In genomic region chr16:30207111-30207828, GRCm38 (mm10) we compare ENCODE assay signal across 17 mouse cellular contexts.
DNase-seq lines count a peak whose midpoint lies in the region; ATAC-seq and TF ChIP-seq lines count a peak whose summit lies in the region.
"Had no signal": no experiment of that assay in that cellular context is flagged by ENCODE, and none has a peak within 500 bp of the region (broad histone marks: within the 10 kb centered on the region; RNA-seq: fewer than 3 reads in every experiment).

No protein-coding gene starts in this region.

- no peak overlapping the region for H3K27ac ChIP-seq in hindbrain, postnatal 0 days
- H3K27ac ChIP-seq in hindbrain, embryonic 11.5 days (ENCODE audit: low read depth, low read length), result no peak overlapping the region
- H3K27ac ChIP-seq in liver, postnatal 0 days (ENCODE audit: low read depth), result no peak overlapping the region
- H3K27ac ChIP-seq in liver, embryonic 11.5 days (ENCODE audit: low read depth, low read length), result no peak overlapping the region
- H3K27ac ChIP-seq: forebrain, embryonic 12.5 days; neural tube, embryonic 13.5 days had no signal

- no peaks in the 10 kb centered on the region for H3K36me3 ChIP-seq in hindbrain, postnatal 0 days (ENCODE audit: insufficient read depth, low read length)
- H3K36me3 ChIP-seq in hindbrain, embryonic 11.5 days (ENCODE audit: control insufficient read depth, insufficient read depth, low read length), result no peaks in the 10 kb centered on the region
- H3K36me3 ChIP-seq in liver, postnatal 0 days (replicated peaks; ENCODE audit: insufficient read depth, low read length), result no peaks in the 10 kb centered on the region
- H3K36me3 ChIP-seq in liver, embryonic 11.5 days (ENCODE audit: control insufficient read depth, insufficient read depth, low read length), result no peaks in the 10 kb centered on the region
- peaks cover 8% of the 10 kb centered on the region for H3K36me3 ChIP-seq in E14TG2a.4 (ENCODE audit: insufficient read depth, low read length)
- H3K36me3 ChIP-seq: forebrain, embryonic 12.5 days; heart, embryonic 12.5 days; neural tube, embryonic 13.5 days had no signal

- no peak for DNase-seq in hindbrain, postnatal 0 days (ENCODE audit: low spot score)
- DNase-seq in hindbrain, embryonic 11.5 days (ENCODE audit: low spot score), result no peak
- no peak for DNase-seq in liver, postnatal 0 days
- DNase-seq in liver, embryonic 11.5 days (ENCODE audit: low spot score), result no peak
- peak; percentile 29 for DNase-seq in induced T-regulatory cell, adult 2 months (ENCODE audit: low read depth)
- no peak for DNase-seq in thymus, postnatal 14 days
- no peak for DNase-seq in right cerebral cortex, postnatal 25 days
- DNase-seq: cerebellum, postnatal 10 days; gastrocnemius, postnatal 36 days; lung, postnatal 14 days; thymus, postnatal 25 days had no signal

- no peak overlapping the region for H3K4me3 ChIP-seq in hindbrain, postnatal 0 days (ENCODE audit: low read length)
- H3K4me3 ChIP-seq in hindbrain, embryonic 11.5 days (ENCODE audit: low read depth, low read length), result no peak overlapping the region
- no peak overlapping the region for H3K4me3 ChIP-seq in liver, postnatal 0 days (ENCODE audit: low read depth, low read length)
- H3K4me3 ChIP-seq in liver, embryonic 11.5 days (ENCODE audit: low read depth, low read length), result no peak overlapping the region
- peak overlapping the region; percentile 77 for H3K4me3 ChIP-seq in E14TG2a.4 (replicated peaks; ENCODE audit: low read length)
- H3K4me3 ChIP-seq: forebrain, embryonic 12.5 days; heart, embryonic 12.5 days; megakaryocyte, embryonic 14.5 days; neural tube, embryonic 13.5 days had no signal

- WGBS in hindbrain, postnatal 0 days, result 86% methylated on average over 11 of the region's 11 CpGs
- WGBS in hindbrain, embryonic 11.5 days, result 87% methylated on average over 11 of the region's 11 CpGs
- WGBS in liver, postnatal 0 days (ENCODE audit: insufficient replicate concordance), result 79% methylated on average over 11 of the region's 11 CpGs
- WGBS in liver, embryonic 11.5 days, result 79% methylated on average over 11 of the region's 11 CpGs

- H3K9me3 ChIP-seq in hindbrain, postnatal 0 days (ENCODE audit: low read length), result no peaks in the 10 kb centered on the region
- no peaks in the 10 kb centered on the region for H3K9me3 ChIP-seq in hindbrain, embryonic 11.5 days (ENCODE audit: control insufficient read depth, low read length)
- H3K9me3 ChIP-seq in liver, postnatal 0 days (ENCODE audit: low read length), result peaks cover 5% of the 10 kb centered on the region; the same call in 1 of the 2 replicates
- peaks cover 5% of the 10 kb centered on the region for H3K9me3 ChIP-seq in liver, embryonic 11.5 days (ENCODE audit: control insufficient read depth, low read length)
- H3K9me3 ChIP-seq in E14TG2a.4 (ENCODE audit: low read length), result peaks cover 6% of the 10 kb centered on the region
- H3K9me3 ChIP-seq: neural tube, embryonic 13.5 days had no signal

- no peak for ATAC-seq in hindbrain, postnatal 0 days
- ATAC-seq in hindbrain, embryonic 11.5 days (ENCODE audit: low FRiP score), result no peak
- ATAC-seq in liver, postnatal 0 days, result no peak
- ATAC-seq in liver, embryonic 11.5 days (replicated peaks; ENCODE audit: low FRiP score), result no peak
- ATAC-seq: midbrain, embryonic 16.5 days had no signal

- H3K9ac ChIP-seq in hindbrain, postnatal 0 days (replicated peaks; ENCODE audit: low read length), result no peak overlapping the region
- H3K9ac ChIP-seq in hindbrain, embryonic 11.5 days (ENCODE audit: low read depth, low read length), result no peak overlapping the region
- H3K9ac ChIP-seq in liver, postnatal 0 days (replicated peaks), result no peak overlapping the region
- no peak overlapping the region for H3K9ac ChIP-seq in liver, embryonic 11.5 days (ENCODE audit: low read depth, low read length)
- H3K9ac ChIP-seq: forebrain, embryonic 12.5 days; heart, embryonic 12.5 days; neural tube, embryonic 13.5 days had no signal

- TF ChIP-seq EP300 in liver, postnatal 0 days (IDR thresholded peaks at IDR 0.05; ENCODE audit: low read depth), result no peak

- H3K4me1 ChIP-seq in hindbrain, postnatal 0 days (ENCODE audit: insufficient read depth, low read length), result no peaks in the 10 kb centered on the region
- peaks cover 4% of the 10 kb centered on the region for H3K4me1 ChIP-seq in hindbrain, embryonic 11.5 days (replicated peaks; ENCODE audit: control insufficient read depth, insufficient read depth, low read length)
- H3K4me1 ChIP-seq in liver, postnatal 0 days (ENCODE audit: insufficient read depth), result no peaks in the 10 kb centered on the region
- H3K4me1 ChIP-seq in liver, embryonic 11.5 days (replicated peaks; ENCODE audit: control insufficient read depth, insufficient read depth, low read length), result no peaks in the 10 kb centered on the region
- peaks cover 71% of the 10 kb centered on the region for H3K4me1 ChIP-seq in E14TG2a.4 (replicated peaks; ENCODE audit: low read depth, low read length)
- H3K4me1 ChIP-seq: heart, embryonic 12.5 days had no signal

- peak; percentile 20; the same call in 1 of the 2 replicates for TF ChIP-seq CTCF in hindbrain, postnatal 0 days (IDR thresholded peaks at IDR 0.05; ENCODE audit: low read depth)
- TF ChIP-seq CTCF in liver, postnatal 0 days (IDR thresholded peaks at IDR 0.05; ENCODE audit: low read depth), result 0 out of 2 replicates have a peak, but pooled peaks have one; percentile 20
- TF ChIP-seq CTCF in E14TG2a.4 (conservative IDR thresholded peaks at IDR 0.05; ENCODE audit: low read length), result peak; percentile 61

- H3K4me2 ChIP-seq in hindbrain, postnatal 0 days (ENCODE audit: low read depth, low read length), result no peak overlapping the region
- no peak overlapping the region for H3K4me2 ChIP-seq in hindbrain, embryonic 11.5 days (replicated peaks; ENCODE audit: low read depth, low read length)
- H3K4me2 ChIP-seq in liver, postnatal 0 days (ENCODE audit: low read depth, low read length), result no peak overlapping the region
- H3K4me2 ChIP-seq in liver, embryonic 11.5 days, result no peak overlapping the region
- H3K4me2 ChIP-seq: forebrain, embryonic 12.5 days; heart, embryonic 12.5 days; neural tube, embryonic 13.5 days had no signal

- H3K27me3 ChIP-seq in hindbrain, postnatal 0 days (ENCODE audit: insufficient read depth, low read length), result peaks cover 4% of the 10 kb centered on the region; the same call in 1 of the 2 replicates
- peaks cover 24% of the 10 kb centered on the region for H3K27me3 ChIP-seq in hindbrain, embryonic 11.5 days (ENCODE audit: control insufficient read depth, insufficient read depth, low read length)
- H3K27me3 ChIP-seq in liver, postnatal 0 days (ENCODE audit: insufficient read depth, low read length), result no peaks in the 10 kb centered on the region
- H3K27me3 ChIP-seq in liver, embryonic 11.5 days (replicated peaks; ENCODE audit: control insufficient read depth, insufficient read depth, low read length), result peaks cover 8% of the 10 kb centered on the region
- H3K27me3 ChIP-seq in E14TG2a.4 (ENCODE audit: insufficient read depth, low read length), result no peaks in the 10 kb centered on the region
